Mouse (Mus musculus) lung, adult 2 months (tissue): Measurements from ENCODE around the gene Pla1a.

ENCODE experiments used
- CTCF ChIP-seq: fragments of 200-500 bp; IDR thresholded peaks from 2 replicates; pipeline ENCODE4 v1.5.1; 2011; ENCODE audit warnings: mild to moderate bottlenecking, low read length, control low read depth; ENCODE audit not compliant: insufficient read depth
- POLR2A ChIP-seq: fragments of 200-500 bp; IDR thresholded peaks from 2 replicates; pipeline ENCODE4 v1.6.1; 2011; ENCODE audit warnings: low read depth, mild to moderate bottlenecking, control low read depth, low read length, borderline replicate concordance; ENCODE audit errors: extremely low read depth

- TF ChIP-seq CTCF (no peak), POLR2A (no peak)
These were observed 61.1 kb downstream of the Pla1a start for GRCm38 (mm10) chr16:38371705-38372296.
